Mouse (Mus musculus) G1E-ER4 (cell line): Measurements from ENCODE around the gene Lekr1. TPM values are rescaled to one million over a fixed set of nuclear protein-coding genes. Genes with fewer than 3 reads are reported as not detected.

Source experiments
- GATA1 ChIP-seq: IDR thresholded peaks from one replicate; pipeline ENCODE4 v1.8.0; 2012; ENCODE audit warnings: low read length, inconsistent platforms
- polyA plus RNA-seq: library from polyadenylated mRNA; stranded (reverse); fragments of >175 nt; gene quantifications from 2 replicates; pipeline ENCODE4 v1.2.3, GENCODE M21; 2012

Gene Lekr1
- polyA plus RNA-seq, 1 experiment = not detected

DNA sequence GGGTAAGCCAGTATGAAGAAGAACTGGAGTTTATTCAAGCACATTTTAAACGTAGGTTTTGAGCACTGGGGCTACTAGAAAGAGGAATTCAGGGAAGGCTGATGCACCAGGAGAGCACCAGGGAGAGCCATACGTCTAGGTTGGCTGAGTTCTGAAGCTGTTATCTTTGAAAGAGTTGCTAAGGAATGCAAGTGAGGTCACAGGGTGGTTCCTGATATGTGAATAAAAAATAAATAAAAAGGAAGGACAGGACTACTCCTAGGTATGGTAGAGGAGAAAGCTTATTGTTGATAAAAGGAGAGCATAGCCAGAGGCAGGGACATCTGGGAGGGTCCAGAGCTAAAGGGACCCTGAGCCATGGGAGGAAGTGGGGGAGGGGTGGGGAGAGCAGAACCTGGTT is 23.7 kb downstream of the Lekr1 start:
- no peak for TF ChIP-seq GATA1

DNA sequence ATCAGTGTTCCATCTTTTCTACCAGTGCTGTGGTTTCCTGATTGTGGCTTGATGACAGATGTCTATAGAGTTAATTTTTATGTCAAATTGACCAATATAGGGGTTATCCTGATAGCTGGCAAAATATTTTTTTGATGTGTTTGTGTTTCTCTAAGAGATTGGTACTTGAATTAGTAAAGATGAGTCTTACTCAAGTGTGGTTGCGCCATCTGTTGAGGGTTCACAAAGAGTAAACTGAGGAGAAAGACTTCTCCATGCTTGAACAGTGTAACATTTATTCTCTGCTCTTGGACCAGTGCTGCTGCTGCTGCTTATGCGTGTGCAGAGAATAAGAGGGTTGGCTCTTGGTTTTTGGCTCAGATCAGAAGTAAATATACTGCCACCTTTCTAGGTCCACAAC is 24.8 kb downstream of the Lekr1 start:
- TF ChIP-seq GATA1 = no peak

- TF ChIP-seq GATA1 = no peak
Measured at GRCm38 (mm10) chr3:65699704-65700103, 33.7 kb downstream of the Lekr1 start.

DNA sequence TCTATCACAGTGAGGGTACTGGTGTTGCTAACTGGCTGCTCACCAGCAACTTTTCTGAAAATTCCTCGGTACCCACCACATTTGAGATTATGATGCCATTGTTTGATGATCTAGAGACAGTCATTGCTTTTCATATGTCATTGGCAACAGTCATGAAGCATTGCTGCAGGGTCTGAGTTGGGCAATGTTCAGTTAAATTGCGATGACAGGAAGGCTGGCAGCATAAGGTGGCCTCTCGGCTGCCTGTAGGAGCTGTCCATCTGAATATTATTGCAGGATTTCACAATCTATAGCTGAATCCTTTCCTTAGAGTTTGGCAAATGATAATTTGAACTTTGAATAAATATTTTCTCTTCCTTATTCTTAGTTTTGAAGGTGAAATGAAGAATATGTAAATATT is 48.3 kb downstream of the Lekr1 start:
- TF ChIP-seq GATA1 = no peak

GRCm38 (mm10) chr3:65717406-65717805 is 51.4 kb downstream of the Lekr1 start:
- no peak for TF ChIP-seq GATA1

- no peak for TF ChIP-seq GATA1
Measured at GRCm38 (mm10) chr3:65722897-65723296, 56.9 kb downstream of the Lekr1 start.

- no peak for TF ChIP-seq GATA1
Measured at GRCm38 (mm10) chr3:65723664-65724063, 57.6 kb downstream of the Lekr1 start.

- no peak for TF ChIP-seq GATA1
Measured at GRCm38 (mm10) chr3:65737816-65738215, 71.8 kb downstream of the Lekr1 start.

DNA sequence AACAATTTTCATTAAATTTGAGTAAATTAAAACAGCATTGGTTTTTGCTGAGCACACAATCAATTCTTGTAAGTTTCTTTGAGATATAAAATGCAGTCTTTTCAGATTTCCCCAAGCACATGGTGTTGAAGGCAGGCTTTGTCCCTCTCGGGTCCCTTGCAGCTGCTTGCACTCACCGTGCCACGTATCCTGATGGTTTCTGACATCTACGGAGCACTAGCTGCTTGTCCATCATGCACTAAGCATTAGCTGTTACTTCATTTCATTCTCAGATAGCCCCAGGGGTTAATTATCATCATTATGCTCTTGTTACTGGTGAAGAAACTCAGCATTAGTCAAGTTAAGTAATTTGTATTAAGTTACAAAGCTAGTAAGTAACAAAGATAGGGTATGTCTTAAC is 78.9 kb downstream of the Lekr1 start:
- TF ChIP-seq GATA1 = no peak

GRCm38 (mm10) chr3:65764511-65765508 is 98.8 kb downstream of the Lekr1 start:
- TF ChIP-seq GATA1 = no peak

DNA sequence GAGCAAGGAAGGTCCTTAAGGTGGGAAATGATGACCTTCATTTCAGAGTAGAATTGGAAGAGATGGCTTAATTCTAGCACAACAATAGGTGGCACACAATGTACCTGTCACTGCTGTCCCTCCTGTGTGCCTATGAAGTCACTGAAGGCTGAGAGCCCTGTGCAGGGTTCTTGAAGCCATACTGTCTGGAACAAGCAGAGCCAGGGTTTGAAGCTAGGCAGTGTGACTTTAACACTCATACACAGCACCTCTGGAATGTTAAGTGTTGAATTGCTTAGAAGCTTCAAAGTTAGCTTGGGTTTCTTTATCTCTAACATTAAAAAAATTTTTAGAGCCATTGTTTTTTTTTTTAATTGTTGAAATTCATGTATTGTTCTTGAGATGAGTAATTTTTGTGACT is 100.4 kb downstream of the Lekr1 start:
- no peak for TF ChIP-seq GATA1

DNA sequence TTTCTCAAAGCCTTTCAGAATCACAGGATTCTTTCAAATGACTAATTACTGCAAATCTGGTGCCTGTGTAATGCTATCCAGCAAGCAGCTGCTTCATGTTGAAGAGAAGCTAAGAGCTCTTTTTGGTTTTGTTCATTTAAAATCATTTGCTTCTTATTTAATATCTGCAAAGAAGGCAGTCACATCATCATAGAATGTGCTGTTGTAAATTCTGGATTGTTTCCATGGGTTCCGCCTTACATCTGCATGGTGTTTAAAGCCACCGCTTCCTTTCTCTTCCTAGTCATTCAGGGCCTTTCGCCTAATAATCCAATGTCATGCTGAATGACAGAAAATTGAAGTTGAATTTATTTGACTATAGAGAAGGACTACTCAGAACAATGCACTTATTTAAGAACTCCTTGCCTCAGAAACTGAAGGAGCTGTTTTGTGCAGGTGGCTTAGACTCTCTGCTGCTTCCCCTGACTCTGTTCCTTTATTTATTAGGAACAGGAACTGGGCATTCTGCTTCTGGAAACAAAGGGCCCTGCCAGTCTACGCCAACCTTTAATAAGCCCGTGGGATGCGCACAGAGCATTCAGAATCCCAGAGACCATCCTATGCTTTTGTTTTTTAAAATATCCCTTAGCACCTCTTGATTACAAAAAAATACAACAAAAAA is 101.3 kb downstream of the Lekr1 start:
- no peak for TF ChIP-seq GATA1

GRCm38 (mm10) chr3:65773910-65774309 is 107.9 kb downstream of the Lekr1 start:
- no peak for TF ChIP-seq GATA1

DNA sequence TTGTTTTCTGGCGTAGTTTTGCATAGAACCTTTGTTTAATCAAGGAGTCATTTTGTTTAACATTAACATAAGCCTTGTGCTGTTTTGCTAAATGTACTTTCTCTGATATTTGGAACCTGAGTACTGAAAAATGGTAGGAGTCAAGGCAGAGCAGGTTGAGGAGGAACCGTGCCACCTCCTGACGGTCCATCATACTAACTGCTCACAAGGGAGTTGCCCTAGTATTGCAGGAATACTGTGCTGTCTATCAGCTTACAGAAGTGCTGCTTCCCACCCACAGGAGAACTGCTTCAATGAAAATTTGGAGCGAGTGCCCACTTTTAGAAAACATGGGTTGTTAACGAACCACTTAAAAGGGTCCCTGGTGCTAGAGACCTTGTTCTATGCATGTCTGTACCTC is 109.1 kb downstream of the Lekr1 start:
- no peak for TF ChIP-seq GATA1

DNA sequence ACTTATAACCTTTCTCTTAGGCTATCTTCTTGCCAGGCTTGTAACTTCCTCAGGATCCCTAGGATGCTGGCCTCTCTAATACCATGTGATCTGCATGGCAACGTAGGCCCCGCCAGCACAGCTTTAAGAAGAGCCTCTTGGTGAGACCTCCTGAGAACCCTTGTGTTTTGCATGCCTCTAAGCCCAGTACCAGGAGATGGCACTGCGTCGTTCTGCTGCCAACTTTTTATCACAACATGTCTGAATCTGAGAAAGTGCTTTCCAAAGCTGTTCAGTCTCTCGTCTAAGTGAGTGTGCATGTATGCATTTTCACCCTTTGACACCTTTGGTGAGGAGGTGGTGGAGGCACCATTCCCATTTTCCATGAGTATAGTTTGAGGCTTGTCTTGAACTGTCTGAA is 116.2 kb downstream of the Lekr1 start:
- no peak for TF ChIP-seq GATA1

DNA sequence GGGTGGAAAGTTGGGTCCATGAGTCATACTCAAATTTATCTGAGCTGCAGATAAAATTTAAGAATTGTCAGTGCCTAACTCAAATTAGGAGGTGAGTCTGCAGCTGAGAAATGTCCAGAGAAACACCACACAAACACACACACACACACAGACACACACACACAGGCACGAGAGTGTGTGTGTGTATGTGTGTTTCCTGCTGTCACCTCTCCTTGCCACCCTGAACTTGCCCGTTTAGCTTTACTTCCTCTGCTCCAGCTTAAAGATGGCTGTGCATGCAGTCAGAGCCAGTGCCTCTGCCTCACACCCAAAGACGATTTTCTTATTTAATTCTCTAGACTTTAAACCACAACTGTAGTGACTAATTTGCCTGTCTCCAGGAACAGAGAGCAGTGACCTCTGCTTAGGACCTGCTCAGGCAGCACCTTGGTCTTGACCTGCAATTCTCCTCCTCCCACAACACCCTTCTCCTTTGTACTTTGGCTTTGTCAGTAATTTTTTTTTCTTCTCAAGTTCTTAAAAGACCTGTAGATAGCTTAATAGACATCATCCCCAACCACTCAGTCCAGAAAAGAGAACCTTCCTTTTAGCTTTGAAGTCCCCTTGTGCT is 124.2 kb downstream of the Lekr1 start:
- TF ChIP-seq GATA1 = no peak
